Mouse (Mus musculus) mesoderm, embryonic 11.5 days (tissue): Measurements from ENCODE around the gene Chrne.
A peak's percentile ranks its signal among the peaks of the same experiment; 100 is the strongest.

Experiments
- DNase-seq: peaks from one replicate; pipeline ENCODE4 v3.0.0-alpha.2; 2012; ENCODE audit warnings: low read depth, low spot score

Gene Chrne

GRCm38 (mm10) chr11:70652029-70652883 is 33.2 kb upstream of the Chrne start:
- DNase-seq = peak; percentile 39

DNA sequence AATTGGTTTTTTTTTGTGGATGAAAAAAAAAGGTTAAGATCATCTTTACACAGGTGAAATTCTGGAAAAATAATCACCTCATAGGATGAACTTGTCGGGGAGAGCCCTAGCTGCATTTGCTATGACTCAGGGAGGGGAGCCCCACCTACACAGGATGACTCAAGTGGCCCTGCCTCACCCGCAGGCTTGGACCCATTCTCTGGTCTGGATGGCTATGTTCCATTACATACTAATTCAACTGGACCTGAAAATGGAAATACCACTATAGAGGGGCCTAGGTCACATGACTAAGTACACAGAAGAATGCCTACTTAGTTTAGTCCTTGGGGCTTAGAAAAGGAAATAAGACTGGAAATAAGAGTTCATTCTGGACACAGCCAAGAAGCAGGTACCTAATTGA is 32.4 kb upstream of the Chrne start:
- no peak for DNase-seq

DNA sequence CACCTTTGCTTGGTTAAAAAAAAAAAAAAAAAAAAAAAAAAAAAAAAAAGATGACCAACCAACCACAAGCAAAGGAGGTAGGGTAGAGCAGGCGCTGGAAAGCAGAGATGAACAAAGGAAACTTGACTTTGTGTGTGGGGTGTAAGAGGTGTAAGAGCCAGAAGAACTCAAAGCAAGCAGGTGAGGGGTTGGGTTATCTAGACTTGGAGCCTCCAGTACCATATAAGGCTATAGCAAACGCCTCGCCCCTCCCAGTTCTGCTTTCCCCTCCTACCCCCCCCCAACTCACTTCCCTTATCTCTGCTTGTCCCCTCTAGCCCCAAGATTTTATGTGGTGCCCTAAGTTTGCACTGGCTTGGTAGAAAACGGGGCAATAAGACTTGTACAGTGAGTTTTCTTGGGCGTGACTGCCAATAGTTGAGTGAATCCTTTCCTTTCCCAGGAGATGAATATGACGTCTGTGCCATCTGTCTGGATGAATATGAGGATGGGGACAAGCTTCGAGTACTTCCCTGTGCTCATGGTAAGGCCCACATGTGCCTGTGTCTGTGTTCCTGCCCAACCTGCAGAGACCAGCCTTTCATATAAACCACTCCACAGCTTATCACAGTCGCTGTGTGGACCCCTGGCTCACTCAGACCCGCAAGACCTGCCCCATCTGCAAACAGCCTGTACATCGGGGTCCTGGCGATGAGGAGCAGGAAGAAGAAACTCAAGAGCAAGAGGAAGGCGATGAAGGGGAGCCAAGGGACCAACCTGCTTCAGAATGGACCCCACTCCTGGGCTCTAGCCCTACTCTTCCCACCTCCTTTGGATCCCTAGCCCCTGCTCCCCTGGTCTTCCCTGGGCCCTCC is 31.5 kb upstream of the Chrne start:
- no peak for DNase-seq

DNA sequence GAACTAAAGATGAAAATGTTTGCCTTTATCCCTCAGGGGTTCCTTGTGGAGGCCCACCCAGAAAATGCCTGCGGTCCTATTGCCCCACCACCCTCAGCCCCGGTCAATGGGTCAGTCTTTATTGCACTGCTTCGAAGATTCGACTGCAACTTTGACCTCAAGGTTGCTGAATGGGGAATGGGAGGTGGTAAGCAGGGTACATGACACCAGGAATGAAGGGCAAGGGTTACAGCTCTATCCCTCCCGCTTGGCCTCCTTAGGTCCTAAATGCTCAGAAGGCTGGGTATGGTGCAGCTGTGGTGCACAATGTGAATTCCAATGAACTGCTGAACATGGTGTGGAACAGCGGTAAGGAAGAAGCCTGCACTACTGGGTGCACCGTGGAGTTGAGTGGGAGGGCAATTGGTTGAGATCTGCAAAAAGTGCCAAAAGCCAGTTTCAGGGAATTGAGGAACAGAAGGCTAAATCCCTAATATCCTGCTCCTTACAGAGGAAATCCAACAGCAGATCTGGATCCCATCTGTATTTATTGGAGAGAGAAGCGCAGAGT is 30.2 kb upstream of the Chrne start:
- no peak for DNase-seq

- no peak for DNase-seq
Observed at GRCm38 (mm10) chr11:70648512-70648911, 29.5 kb upstream of the Chrne start.

- DNase-seq = no peak
Observed at GRCm38 (mm10) chr11:70647716-70648420, 28.9 kb upstream of the Chrne start.

DNA sequence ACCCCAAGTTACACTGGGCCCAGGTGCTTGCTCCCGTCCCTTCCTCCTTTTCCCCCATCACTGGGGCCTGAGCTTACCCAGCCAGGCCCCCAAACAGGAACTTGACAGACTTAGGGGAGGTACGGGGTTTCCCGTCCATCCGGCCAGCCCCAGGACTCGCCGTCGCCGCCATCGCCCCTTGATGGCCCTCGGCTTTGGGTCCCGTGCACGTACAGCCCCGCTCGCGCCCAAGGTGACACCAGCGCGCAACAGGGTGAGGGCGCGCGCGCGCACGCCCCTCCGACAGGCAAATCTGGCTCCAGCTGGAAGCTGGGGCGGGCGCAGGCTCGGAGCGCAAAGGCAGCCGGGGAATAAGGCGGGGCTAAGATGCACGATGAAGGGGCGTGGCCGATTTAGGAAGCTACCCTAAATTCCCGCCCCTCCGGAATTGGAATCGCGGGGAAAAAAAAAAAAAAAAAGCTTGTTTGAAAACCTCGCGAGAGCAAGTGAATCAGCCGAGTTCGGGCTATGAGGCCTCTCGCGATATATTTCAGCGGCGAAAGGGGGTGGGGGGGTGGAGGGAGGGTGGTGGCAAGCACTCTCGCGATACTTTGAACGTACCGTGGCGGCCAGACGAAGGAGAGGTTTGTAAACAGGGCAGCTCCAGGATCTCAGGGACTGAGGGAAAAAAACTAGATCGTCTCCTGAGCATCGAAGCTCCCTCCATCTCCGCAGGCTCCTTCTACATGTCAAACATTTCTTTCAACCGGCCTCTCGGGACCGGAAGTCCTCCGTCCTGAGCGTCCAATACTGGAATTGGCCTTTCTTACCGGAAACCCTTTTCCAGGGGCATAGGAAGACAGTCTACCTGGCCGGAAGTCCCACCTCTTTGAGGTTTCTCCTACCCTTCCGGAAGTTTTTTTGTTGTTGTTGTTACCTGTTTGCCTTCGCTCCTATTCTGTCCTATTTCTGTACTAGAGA is 28.0 kb upstream of the Chrne start, which contains the start of the genes Rnf167 and Slc25a11:
Gene Rnf167, plus strand, starts transcription at position 545 of the 960 bp plus-strand sequence.
Gene Slc25a11, minus strand, starts transcription at position 789 of the 960 bp plus-strand sequence.
- DNase-seq = peak; percentile 99

GRCm38 (mm10) chr11:70646259-70646555 is 27.2 kb upstream of the Chrne start:
- DNase-seq = no peak

DNA sequence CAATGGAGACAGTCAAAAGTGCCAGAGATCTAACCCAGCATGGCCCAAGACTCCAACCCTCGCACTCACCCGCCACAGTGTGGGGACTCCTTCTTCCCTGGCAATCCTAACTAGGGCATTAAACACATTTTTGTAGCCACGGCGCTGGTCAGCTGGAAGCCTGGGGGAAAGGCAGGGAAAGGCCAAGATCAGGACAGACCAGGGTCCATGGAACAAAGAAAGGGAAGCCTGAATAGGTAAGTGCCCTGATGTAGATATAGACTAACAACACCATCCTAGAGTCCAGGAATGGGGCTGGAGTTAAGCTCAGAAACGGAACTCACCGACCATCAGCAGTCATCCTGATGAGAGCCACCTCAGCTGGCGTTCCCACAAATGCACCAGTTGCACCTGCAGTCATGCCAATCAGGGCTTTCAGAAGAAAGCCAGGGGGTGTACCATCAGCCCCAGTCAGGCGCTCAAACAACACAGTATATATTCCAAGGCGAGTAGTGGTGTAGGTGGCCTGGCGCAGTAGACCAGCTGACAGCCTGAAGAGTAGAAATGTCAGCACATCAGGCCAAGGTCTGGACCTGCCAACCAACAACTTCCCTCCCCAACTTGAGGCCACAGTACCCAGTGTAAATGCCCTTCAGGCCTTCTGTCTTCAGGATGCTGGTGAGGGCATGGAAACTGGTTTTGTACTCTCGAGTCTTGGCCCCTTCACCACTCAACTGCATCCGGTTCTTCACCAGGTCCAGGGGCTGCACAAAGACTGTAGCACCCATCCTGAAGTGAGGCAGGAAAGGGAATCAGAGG is 26.6 kb upstream of the Chrne start:
- DNase-seq = no peak

DNA sequence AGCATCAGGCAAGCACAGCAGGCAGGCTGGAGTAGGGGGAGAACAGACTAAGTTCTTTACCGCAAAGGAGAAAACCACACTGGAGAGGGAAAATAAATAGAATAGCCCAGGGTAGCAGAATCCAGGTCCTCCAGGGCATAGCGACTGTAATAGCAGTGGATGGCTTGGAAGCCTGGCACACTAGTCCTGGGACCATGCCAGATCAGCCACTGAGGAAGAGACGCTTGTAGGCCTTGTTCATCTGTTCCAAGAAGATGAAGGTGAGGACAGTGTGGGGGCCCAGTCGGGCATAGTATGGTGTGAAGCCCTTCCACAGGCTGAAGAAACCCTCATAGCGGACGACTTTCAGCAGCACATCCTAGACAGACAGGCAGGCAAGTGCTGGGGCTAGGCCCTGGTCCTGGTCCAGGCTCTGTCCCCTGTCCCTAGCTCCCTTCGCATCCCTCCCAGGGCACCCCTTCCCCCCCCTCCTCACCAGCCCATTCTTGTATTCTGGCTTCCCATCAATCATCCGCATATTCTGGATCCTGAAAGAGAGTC is 25.6 kb upstream of the Chrne start:
- no peak for DNase-seq

- DNase-seq = no peak
Observed at GRCm38 (mm10) chr11:70643051-70643450, 24.0 kb upstream of the Chrne start.

- no peak for DNase-seq
Observed at GRCm38 (mm10) chr11:70641241-70641640, 22.2 kb upstream of the Chrne start.

GRCm38 (mm10) chr11:70639976-70640375 is 21.0 kb upstream of the Chrne start:
- no peak for DNase-seq

GRCm38 (mm10) chr11:70638714-70639278 is 19.8 kb upstream of the Chrne start, which contains the start of gene Gp1ba:
TSS of gene Gp1ba (plus strand) at chr11:70639122.
- DNase-seq = no peak

GRCm38 (mm10) chr11:70638293-70638692 is 19.3 kb upstream of the Chrne start:
- no peak for DNase-seq

- DNase-seq = no peak
Observed at GRCm38 (mm10) chr11:70637764-70638163, 18.7 kb upstream of the Chrne start.

DNA sequence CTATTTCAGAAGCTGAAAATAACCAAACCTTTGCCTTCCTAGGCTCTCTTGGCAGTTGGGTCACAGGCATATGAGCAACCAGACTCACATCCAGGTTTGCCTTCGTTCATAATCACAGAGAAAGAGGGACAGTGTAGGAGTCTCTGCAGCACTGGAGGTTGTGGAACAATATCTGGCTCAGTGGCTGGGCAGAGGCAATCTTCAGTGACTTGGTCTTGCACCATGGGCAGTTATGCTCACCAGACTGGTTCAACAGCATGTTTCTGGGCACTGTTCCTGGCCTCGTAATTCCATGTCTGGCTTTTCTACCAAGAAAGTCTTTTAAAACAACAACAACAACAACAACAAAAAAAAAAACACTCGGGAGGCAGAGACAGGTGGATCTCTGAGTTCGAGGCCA is 16.6 kb upstream of the Chrne start:
- DNase-seq = no peak

- no peak for DNase-seq
Observed at GRCm38 (mm10) chr11:70630129-70630528, 11.1 kb upstream of the Chrne start.

DNA sequence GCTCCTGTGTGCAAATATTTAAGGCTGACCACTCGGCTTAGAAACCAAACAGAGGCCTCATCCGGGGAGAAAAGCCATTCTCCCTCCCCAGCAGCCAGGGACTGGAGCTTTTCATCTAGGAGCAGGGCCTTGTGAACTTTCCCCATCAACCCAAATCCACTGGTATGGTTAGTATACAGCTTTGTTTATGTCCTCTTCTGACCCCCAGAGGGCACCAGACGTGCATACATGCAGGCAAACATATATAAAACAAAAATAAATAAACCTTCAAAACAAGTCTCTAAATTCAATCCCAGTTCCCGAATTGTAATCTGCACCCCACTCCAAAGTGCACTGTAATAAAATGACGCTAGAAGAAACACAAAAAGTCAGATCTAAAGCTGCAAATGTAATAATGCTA is 10.5 kb upstream of the Chrne start:
- DNase-seq = no peak
